Mouse (Mus musculus) kidney, adult 10 weeks (tissue): ENCODE results near the gene BB287469. TPM values are rescaled to one million over a fixed set of nuclear protein-coding genes. Genes with fewer than 3 reads are reported as not detected.

Source experiments
- polyA plus RNA-seq: library from polyadenylated mRNA; stranded (reverse); fragments of 350-450 nt; fragmentation: Illumina TruSeq; extraction: RNeasy Lipid Tissue Mini Kit (QIAGEN cat#74804); gene quantifications from one replicate; pipeline ENCODE4 v1.2.3, GENCODE M21; 2014; ENCODE audit warnings: low read depth, low replicate concordance

BB287469 gene
- not detected for polyA plus RNA-seq

DNA sequence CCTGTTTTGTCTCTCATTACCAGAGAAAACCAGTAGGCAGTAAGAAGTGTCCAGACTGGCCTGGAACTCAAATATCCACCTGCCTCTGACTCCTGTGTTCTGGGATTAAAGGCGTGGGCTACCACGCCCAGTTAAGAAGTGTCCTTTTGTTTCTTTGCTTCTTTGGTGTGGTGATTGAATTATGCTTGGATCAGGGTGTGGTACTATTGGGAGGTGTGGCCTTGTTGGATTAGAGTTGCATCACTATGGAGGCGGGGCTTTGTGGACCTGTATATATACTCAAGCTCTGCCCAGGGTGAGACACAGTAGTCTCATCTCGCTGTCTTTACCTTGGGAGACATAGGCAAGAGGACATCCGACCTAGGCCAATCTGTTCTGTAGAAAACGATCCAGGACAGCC, at the start of gene BB287469:
Gene BB287469, plus strand, starts transcription at position 301 of the 400 bp plus-strand sequence.

DNA sequence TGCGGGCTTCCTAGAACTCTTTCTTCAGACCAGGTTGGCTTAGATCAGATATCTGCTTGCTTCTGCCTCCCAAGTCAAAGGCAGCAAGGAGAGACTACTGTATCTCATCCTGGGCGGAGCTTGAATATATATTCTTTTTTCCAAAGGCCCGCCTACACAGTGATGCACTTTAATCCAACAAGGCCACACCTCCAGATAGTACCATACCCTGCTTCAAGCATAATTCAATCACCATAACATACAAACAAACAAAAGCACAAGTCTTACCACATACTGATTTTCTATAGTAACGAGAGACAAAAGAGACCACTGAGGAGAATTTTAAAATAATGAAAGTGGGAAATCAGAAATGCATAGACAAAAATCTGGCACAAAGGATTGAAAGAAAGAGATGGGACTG, 40.7 kb upstream of the BB287469 start, which contains the start of gene Gm21319:
Gene Gm21319, minus strand, starts transcription at position 101 of the 400 bp plus-strand sequence.

GRCm38 (mm10) chr12:87795212-87795611, 21.2 kb upstream of the BB287469 start, which contains the start of gene Gm21936:
Gene Gm21936 (plus strand): TSS chr12:87795512.

DNA sequence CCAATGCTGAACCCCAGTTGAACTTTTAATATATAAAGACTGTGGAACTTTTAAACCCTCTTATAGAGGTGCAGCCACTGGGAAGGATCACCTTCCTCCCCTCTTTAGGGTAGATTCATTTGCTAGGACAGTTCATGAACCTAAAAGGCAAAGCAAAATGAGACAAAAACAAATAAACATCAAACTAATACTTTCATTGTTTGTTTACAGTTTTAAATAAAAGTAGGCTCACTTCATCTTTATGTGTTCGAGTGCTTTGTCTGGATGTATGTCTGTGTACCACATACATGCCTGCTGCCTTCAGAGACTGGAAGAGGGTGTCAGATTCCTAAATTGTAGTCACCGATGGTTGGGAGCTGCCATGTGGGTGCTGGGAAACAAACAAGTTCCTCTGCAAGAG, 25.9 kb downstream of the BB287469 start, which contains the start of gene Gm2001:
Gene Gm2001, minus strand, starts transcription at position 101 of the 400 bp plus-strand sequence.

Other genes with a start within 250 kb of the BB287469 start
- not detected for gene Oog1, start 213.9 kb upstream of the BB287469 start, polyA plus RNA-seq
- gene Gm4027, start 197.7 kb upstream of the BB287469 start, polyA plus RNA-seq = not detected
- not detected for gene Gm16381, start 172.0 kb upstream of the BB287469 start, polyA plus RNA-seq
- not detected for gene Gm21319, start 40.8 kb upstream of the BB287469 start, polyA plus RNA-seq
- gene Gm21936, start 21.1 kb upstream of the BB287469 start, polyA plus RNA-seq = not detected
- gene Gm2001, start 25.8 kb downstream of the BB287469 start, polyA plus RNA-seq = not detected
- not detected for gene Gm2016, start 57.5 kb downstream of the BB287469 start, polyA plus RNA-seq
- gene Gm2022, start 78.8 kb downstream of the BB287469 start, polyA plus RNA-seq = not detected
- gene Gm2035, start 103.3 kb downstream of the BB287469 start, polyA plus RNA-seq = not detected
- not detected for gene Gm2042, start 137.5 kb downstream of the BB287469 start, polyA plus RNA-seq
- gene Gm2075, start 195.3 kb downstream of the BB287469 start, polyA plus RNA-seq = not detected
- gene Gm6803, start 202.2 kb downstream of the BB287469 start, polyA plus RNA-seq = not detected
- not detected for gene Gm2056, start 210.4 kb downstream of the BB287469 start, polyA plus RNA-seq